Mouse (Mus musculus) small intestine, adult 2 months (tissue): ENCODE results near the gene Sugct. TPM values are rescaled to one million over a fixed set of nuclear protein-coding genes. Genes with fewer than 3 reads are reported as not detected.
A peak's percentile ranks its signal among the peaks of the same experiment; 100 is the strongest.

Experiments used
- H3K27ac ChIP-seq: fragments of 200-500 bp; 2 replicates; pipeline ENCODE4 v1.5.1; 2012; ENCODE audit warnings: low read depth, low read length, control low read depth, inconsistent platforms; ENCODE audit not compliant: insufficient read depth
- H3K27me3 ChIP-seq: fragments of 200-500 bp; 2 replicates; pipeline ENCODE4 v1.6.1; 2012; ENCODE audit warnings: mild to moderate bottlenecking, moderate library complexity, low read length, inconsistent platforms; ENCODE audit not compliant: control insufficient read depth, insufficient read depth
- H3K36me3 ChIP-seq: fragments of 200-500 bp; 2 replicates; pipeline ENCODE4 v1.6.1; 2012; ENCODE audit warnings: mild to moderate bottlenecking, low read length, control low read depth, inconsistent platforms; ENCODE audit not compliant: control insufficient read depth, insufficient read depth
- H3K4me1 ChIP-seq: fragments of 200-500 bp; 2 replicates; pipeline ENCODE4 v1.6.1; 2012; ENCODE audit warnings: low read length, inconsistent platforms, mixed read lengths; ENCODE audit not compliant: control insufficient read depth, insufficient read depth, insufficient read length
- H3K4me3 ChIP-seq: fragments of 200-500 bp; 2 replicates; pipeline ENCODE4 v1.5.1; 2012; ENCODE audit warnings: low read depth, mild to moderate bottlenecking, control low read depth, inconsistent platforms, low read length, moderate library complexity
- CTCF ChIP-seq: fragments of 200-500 bp; IDR thresholded peaks from 2 replicates; pipeline ENCODE4 v1.5.1; 2012; ENCODE audit warnings: low read depth, mild to moderate bottlenecking, control low read depth, inconsistent platforms, low read length, moderate library complexity, mixed read lengths; ENCODE audit not compliant: insufficient replicate concordance, insufficient read length; ENCODE audit errors: extremely low read depth
- POLR2A ChIP-seq: fragments of 200-500 bp; IDR thresholded peaks from 2 replicates; pipeline ENCODE4 v1.6.1; 2012; ENCODE audit warnings: low read depth, mild to moderate bottlenecking, control low read depth, inconsistent platforms, low read length, moderate library complexity
- WGBS: fragments of 180-500 bp; shearing (Covaris S2); methylation state at CpG from one replicate; pipeline ENCODE4 v1.1.7; 2018; 5-methylcytosine and 5-hydroxymethylcytosine counted together
- polyA plus RNA-seq: library from polyadenylated mRNA; depleted of rRNA; stranded (reverse); fragments of >200 nt; gene quantifications from 2 replicates; pipeline ENCODE4 v1.2.3, GENCODE M21; 2012; rRNA removed

Sugct gene
- 0.55 and 1.5 TPM in 2 replicates for polyA plus RNA-seq

- peak within 1 kb of the TSS; percentile 98 for H3K27ac ChIP-seq
- TF ChIP-seq POLR2A (peak; percentile 92), CTCF (no peak)
- no peaks in the 10 kb centered on the region for H3K27me3 ChIP-seq
- no peaks in the 10 kb centered on the region; the same call in 1 of the 2 replicates for H3K4me1 ChIP-seq
- 1% methylated on average over 66 of the region's 66 CpGs for WGBS
- 0 out of 2 replicates have a peak, but pooled peaks cover 1% of the 10 kb centered on the region for H3K36me3 ChIP-seq
- H3K4me3 ChIP-seq, result peak within 1 kb of the TSS; percentile 100
Observed at GRCm38 (mm10) chr13:17694911-17695699, at the start of gene Sugct, which contains the start of gene Mplkip. Sugct (minus strand) TSS chr13:17695553. Mplkip (plus strand) TSS chr13:17695192.

GRCm38 (mm10) chr13:17728798-17729197, 33.4 kb upstream of the Sugct start:
- H3K27ac ChIP-seq, result no peak overlapping the region
- peaks cover 19% of the 10 kb centered on the region for H3K36me3 ChIP-seq
- no peaks in the 10 kb centered on the region for H3K27me3 ChIP-seq
- TF ChIP-seq CTCF, result no peak
- no peak for TF ChIP-seq POLR2A
- WGBS, result 90% methylated on average over 3 of the region's 3 CpGs
- no peaks in the 10 kb centered on the region for H3K4me1 ChIP-seq
- no peak overlapping the region for H3K4me3 ChIP-seq

DNA sequence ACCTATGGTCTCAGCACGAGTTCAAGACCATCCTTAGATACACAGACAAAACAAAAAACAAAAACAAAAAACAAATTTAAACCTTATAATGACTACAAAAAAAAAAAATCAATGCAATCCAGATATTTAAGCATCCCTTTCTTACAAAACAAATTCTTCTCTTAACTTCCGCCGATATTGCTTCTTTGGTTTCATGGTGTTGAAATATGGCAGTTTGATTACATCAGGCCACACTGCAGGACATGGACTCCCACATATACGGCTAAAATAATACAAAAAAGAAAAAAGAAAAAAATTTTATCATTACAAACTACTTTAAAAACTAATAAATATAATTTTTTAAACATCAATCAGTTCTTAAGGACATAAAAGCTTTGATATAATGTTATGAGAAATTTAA, 32.6 kb upstream of the Sugct start:
- H3K36me3 ChIP-seq, result peaks cover 19% of the 10 kb centered on the region
- no peak overlapping the region for H3K27ac ChIP-seq
- no peak overlapping the region for H3K4me3 ChIP-seq
- no peak for TF ChIP-seq CTCF
- no peak for TF ChIP-seq POLR2A
- H3K4me1 ChIP-seq, result no peaks in the 10 kb centered on the region
- 90% methylated on average over 4 of the region's 4 CpGs for WGBS
- no peaks in the 10 kb centered on the region for H3K27me3 ChIP-seq

DNA sequence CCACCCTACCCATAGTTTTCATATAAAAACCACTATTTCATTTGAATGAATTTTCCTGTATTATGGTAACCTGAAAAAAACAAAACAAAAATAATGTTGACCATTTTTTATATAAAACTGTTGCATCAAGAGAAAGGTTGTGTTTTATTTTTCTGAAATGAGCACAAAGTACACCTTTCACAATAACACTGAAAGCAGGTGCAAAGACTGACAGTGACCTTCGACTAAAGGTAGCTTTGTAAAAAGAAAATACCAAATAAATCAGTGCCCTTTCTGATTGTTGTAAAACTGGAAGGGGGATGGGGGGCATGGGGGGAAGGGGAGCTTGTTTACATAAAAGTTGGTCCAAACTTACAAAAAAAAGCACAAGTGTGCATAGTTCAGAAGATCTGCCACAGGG, 22.0 kb upstream of the Sugct start:
- no peak overlapping the region for H3K27ac ChIP-seq
- 49% methylated on average over 1 of the region's 1 CpGs for WGBS

GRCm38 (mm10) chr13:17708784-17709311, 13.5 kb upstream of the Sugct start:
- WGBS, result 78% methylated on average over 5 of the region's 5 CpGs
- H3K4me1 ChIP-seq, result no peaks in the 10 kb centered on the region

More for the DNA sequence above, 22.0 kb upstream of the Sugct start:
- peaks cover 33% of the 10 kb centered on the region for H3K36me3 ChIP-seq
- H3K27me3 ChIP-seq, result no peaks in the 10 kb centered on the region
- no peaks in the 10 kb centered on the region for H3K4me1 ChIP-seq
- no peak overlapping the region for H3K4me3 ChIP-seq
- TF ChIP-seq CTCF (no peak), POLR2A (no peak)

DNA sequence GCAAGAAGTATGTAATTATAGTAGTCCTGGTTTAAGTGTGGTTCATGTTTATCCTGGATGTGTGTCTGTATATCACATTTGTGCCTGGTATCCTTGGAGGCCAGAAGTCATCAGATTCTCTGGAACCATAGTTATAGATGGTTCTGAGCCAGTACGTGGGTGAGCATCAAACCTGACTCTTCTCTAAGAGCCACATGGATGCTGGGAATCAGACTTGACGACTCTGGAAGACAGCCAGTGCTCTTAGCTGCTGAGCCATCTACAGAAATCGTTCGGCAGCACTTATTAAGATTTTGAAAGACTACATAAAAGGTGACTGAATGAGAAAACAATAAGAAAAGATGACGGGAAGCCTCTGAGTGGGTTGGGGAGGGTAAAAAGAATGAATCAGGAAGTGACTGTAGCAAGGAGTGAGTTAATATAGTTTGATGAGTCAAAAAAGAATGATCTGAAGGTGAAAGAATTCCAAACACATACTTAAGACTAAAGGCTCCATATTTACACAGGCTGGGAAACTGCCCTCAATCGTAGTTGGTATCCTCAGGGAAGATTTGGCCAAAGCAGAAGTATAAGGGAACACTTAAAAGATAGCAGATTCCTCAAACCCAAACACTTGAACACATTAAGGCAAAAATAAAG, 10.0 kb upstream of the Sugct start:
- Histone ChIP-seq H3K27me3 (no peaks in the 10 kb centered on the region), H3K27ac (no peak overlapping the region), H3K4me1 (no peaks in the 10 kb centered on the region), H3K4me3 (no peak overlapping the region), H3K36me3 (peaks cover 2% of the 10 kb centered on the region; the same call in 1 of the 2 replicates)
- 67% methylated on average over 6 of the region's 6 CpGs for WGBS
- TF ChIP-seq POLR2A (no peak), CTCF (no peak)

More at GRCm38 (mm10) chr13:17708784-17709311, 13.5 kb upstream of the Sugct start:
- H3K27me3 ChIP-seq, result no peaks in the 10 kb centered on the region
- no peak for TF ChIP-seq CTCF
- TF ChIP-seq POLR2A, result no peak
- no peak overlapping the region for H3K27ac ChIP-seq
- peaks cover 6% of the 10 kb centered on the region for H3K36me3 ChIP-seq
- no peak overlapping the region for H3K4me3 ChIP-seq

DNA sequence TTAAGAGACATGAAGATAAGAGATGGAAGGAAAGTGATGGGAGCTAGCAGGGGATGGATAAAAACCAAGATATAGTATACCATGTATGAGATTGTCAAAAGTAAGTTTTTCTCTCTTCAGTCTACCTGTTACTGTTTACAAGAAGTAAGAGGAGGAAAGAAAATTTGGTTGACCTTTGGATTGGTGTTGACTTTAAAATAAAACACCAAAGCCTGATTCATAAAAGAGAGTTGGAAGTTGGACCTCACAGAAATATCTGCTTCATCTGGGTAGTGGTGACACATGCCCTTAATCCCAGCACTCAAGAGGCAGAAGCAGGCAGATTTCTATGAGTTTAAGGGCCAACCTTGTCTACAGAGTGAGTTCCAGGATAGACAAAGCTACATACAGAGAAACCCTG, 7.0 kb upstream of the Sugct start:
- H3K4me3 ChIP-seq, result no peak overlapping the region
- H3K27me3 ChIP-seq, result no peaks in the 10 kb centered on the region
- H3K4me1 ChIP-seq, result no peaks in the 10 kb centered on the region; the same call in 1 of the 2 replicates
- H3K36me3 ChIP-seq, result peaks cover 3% of the 10 kb centered on the region; the same call in 1 of the 2 replicates
- no peak overlapping the region for H3K27ac ChIP-seq
- no peak for TF ChIP-seq POLR2A
- no peak for TF ChIP-seq CTCF
